Mouse (Mus musculus) stomach, embryonic 14.5 days (tissue): ENCODE data around the gene Ruvbl1. TPM values are rescaled to one million over a fixed set of nuclear protein-coding genes. Genes with fewer than 3 reads are reported as not detected.

ENCODE experiments used
- ATAC-seq: fragments of 200-750 bp; cut with Nextera tagmentation; 2 replicates; pipeline ENCODE4 v1.8.0; 2017; ENCODE audit warnings: low read depth, moderate TSS enrichment; ENCODE audit not compliant: insufficient number of reproducible peaks, insufficient read depth, low FRiP score
- H3K27ac ChIP-seq: fragments of 300-500 bp; sonication (generic); 2 replicates; pipeline ENCODE4 v1.5.1; 2014; ENCODE audit warnings: mild to moderate bottlenecking, low read length, moderate library complexity, mixed read lengths
- H3K27me3 ChIP-seq: fragments of 300-500 bp; sonication (generic); 2 replicates; pipeline ENCODE4 v1.6.1; 2014; ENCODE audit warnings: low read length, control low read depth, mixed read lengths; ENCODE audit not compliant: control insufficient read depth, insufficient read depth
- H3K36me3 ChIP-seq: fragments of 300-500 bp; sonication (generic); 2 replicates; pipeline ENCODE4 v1.6.1; 2014; ENCODE audit warnings: mild to moderate bottlenecking, control low read depth, low read length, moderate library complexity, mixed read lengths; ENCODE audit not compliant: control insufficient read depth, insufficient read depth
- H3K4me1 ChIP-seq: fragments of 300-500 bp; sonication (generic); 2 replicates; pipeline ENCODE4 v1.6.1; 2014; ENCODE audit warnings: low read length, control low read depth, mixed read lengths; ENCODE audit not compliant: control insufficient read depth, insufficient read depth
- H3K4me2 ChIP-seq: fragments of 300-500 bp; sonication (generic); replicated peaks from 2 replicates; pipeline ENCODE4 v1.6.1; 2014; ENCODE audit warnings: low read depth, low read length, control low read depth
- H3K4me3 ChIP-seq: fragments of 300-500 bp; sonication (generic); 2 replicates; pipeline ENCODE4 v1.5.1; 2014; ENCODE audit warnings: low read depth, low read length, control low read depth
- H3K9ac ChIP-seq: fragments of 300-500 bp; sonication (generic); replicated peaks from 2 replicates; pipeline ENCODE4 v1.6.1; 2014; ENCODE audit warnings: low read depth, mild to moderate bottlenecking, control low read depth, low read length, moderate library complexity, mixed read lengths
- H3K9me3 ChIP-seq: fragments of 300-500 bp; sonication (generic); 2 replicates; pipeline ENCODE4 v1.6.1; 2016; ENCODE audit warnings: low read depth, low read length, control low read depth; ENCODE audit not compliant: control insufficient read depth
- WGBS: fragments of 180-500 bp; shearing (Covaris S2); extraction: QIAGEN DNeasy Blood & Tissue Kit; methylation state at CpG from one replicate; pipeline ENCODE4 v1.1.7; 2014; 5-methylcytosine and 5-hydroxymethylcytosine counted together
- polyA plus RNA-seq: library from polyadenylated mRNA; unstranded; fragments of >200 nt; fragmentation: Nextera tagmentation; extraction: Ambion mirVana; gene quantifications from 2 replicates; pipeline ENCODE4 v1.2.1, GENCODE M21; 2014

Ruvbl1 gene
- polyA plus RNA-seq, 1 experiment from 2014 or later: 120 TPM

- Histone ChIP-seq H3K4me2 (no peak overlapping the region), H3K4me3 (no peak overlapping the region), H3K27ac (no peak overlapping the region), H3K27me3 (no peaks in the 10 kb centered on the region), H3K36me3 (peaks cover 56% of the 10 kb centered on the region), H3K9me3 (no peaks in the 10 kb centered on the region), H3K4me1 (no peaks in the 10 kb centered on the region), H3K9ac (no peak overlapping the region)
- ATAC-seq: no peak
- WGBS: 77% methylated on average over 6 of the region's 6 CpGs
Observed at GRCm38 (mm10) chr6:88485378-88485777, 20.2 kb downstream of the Ruvbl1 start.

GRCm38 (mm10) chr6:88486893-88487292 is 21.7 kb downstream of the Ruvbl1 start:
- H3K9me3 ChIP-seq: no peaks in the 10 kb centered on the region
- H3K4me1 ChIP-seq: no peaks in the 10 kb centered on the region
- H3K27me3 ChIP-seq: no peaks in the 10 kb centered on the region
- H3K36me3 ChIP-seq: peaks cover 46% of the 10 kb centered on the region
- H3K4me3 ChIP-seq: no peak overlapping the region
- ATAC-seq: peak; percentile 58; the same call in 1 of the 2 replicates
- H3K9ac ChIP-seq: no peak overlapping the region
- H3K27ac ChIP-seq: no peak overlapping the region
- H3K4me2 ChIP-seq: no peak overlapping the region
- WGBS: 89% methylated on average over 8 of the region's 8 CpGs

- no peak overlapping the region for H3K4me2 ChIP-seq
- 88% methylated on average over 7 of the region's 7 CpGs for WGBS
- no peak overlapping the region for H3K27ac ChIP-seq
- H3K27me3 ChIP-seq: no peaks in the 10 kb centered on the region
- H3K9ac ChIP-seq: no peak overlapping the region
- H3K9me3 ChIP-seq: no peaks in the 10 kb centered on the region
- no peaks in the 10 kb centered on the region for H3K4me1 ChIP-seq
- peaks cover 45% of the 10 kb centered on the region for H3K36me3 ChIP-seq
- no peak overlapping the region for H3K4me3 ChIP-seq
- ATAC-seq: no peak
Observed at GRCm38 (mm10) chr6:88489026-88489425, 23.8 kb downstream of the Ruvbl1 start.

- peaks cover 38% of the 10 kb centered on the region for H3K36me3 ChIP-seq
- H3K27me3 ChIP-seq: no peaks in the 10 kb centered on the region
- no peak overlapping the region for H3K9ac ChIP-seq
- no peaks in the 10 kb centered on the region for H3K9me3 ChIP-seq
- no peak overlapping the region for H3K4me3 ChIP-seq
- no peak for ATAC-seq
- H3K27ac ChIP-seq: no peak overlapping the region
- no peaks in the 10 kb centered on the region for H3K4me1 ChIP-seq
- H3K4me2 ChIP-seq: no peak overlapping the region
- WGBS: 89% methylated on average over 6 of the region's 6 CpGs
Observed at GRCm38 (mm10) chr6:88489834-88490233, 24.6 kb downstream of the Ruvbl1 start.

GRCm38 (mm10) chr6:88490629-88491354 is 25.6 kb downstream of the Ruvbl1 start:
- no peak for ATAC-seq
- no peak overlapping the region for H3K9ac ChIP-seq
- 92% methylated on average over 12 of the region's 12 CpGs for WGBS

GRCm38 (mm10) chr6:88493712-88494111 is 28.5 kb downstream of the Ruvbl1 start:
- WGBS: 90% methylated on average over 6 of the region's 6 CpGs
- Histone ChIP-seq H3K4me3 (no peak overlapping the region), H3K27me3 (no peaks in the 10 kb centered on the region), H3K4me2 (no peak overlapping the region), H3K4me1 (no peaks in the 10 kb centered on the region), H3K36me3 (peaks cover 38% of the 10 kb centered on the region), H3K9ac (no peak overlapping the region), H3K27ac (no peak overlapping the region), H3K9me3 (no peaks in the 10 kb centered on the region)
- no peak for ATAC-seq

More at GRCm38 (mm10) chr6:88490629-88491354, 25.6 kb downstream of the Ruvbl1 start:
- Histone ChIP-seq H3K36me3 (peaks cover 37% of the 10 kb centered on the region), H3K4me1 (no peaks in the 10 kb centered on the region), H3K4me2 (no peak overlapping the region), H3K27me3 (no peaks in the 10 kb centered on the region), H3K27ac (no peak overlapping the region), H3K9me3 (no peaks in the 10 kb centered on the region), H3K4me3 (no peak overlapping the region)

- Histone ChIP-seq H3K4me1 (0 out of 2 replicates have a peak, but pooled peaks cover 3% of the 10 kb centered on the region), H3K4me3 (peak overlapping the region; percentile 47), H3K27ac (no peak overlapping the region), H3K4me2 (peak overlapping the region; percentile 80), H3K9ac (peak overlapping the region; percentile 47), H3K9me3 (no peaks in the 10 kb centered on the region), H3K27me3 (no peaks in the 10 kb centered on the region), H3K36me3 (peaks cover 29% of the 10 kb centered on the region)
- ATAC-seq: peak; percentile 51; the same call in 1 of the 2 replicates
- WGBS: 3% methylated on average over 76 of the region's 76 CpGs
Observed at GRCm38 (mm10) chr6:88499481-88500404, 34.5 kb downstream of the Ruvbl1 start.

- Histone ChIP-seq H3K27me3 (no peaks in the 10 kb centered on the region), H3K4me1 (0 out of 2 replicates have a peak, but pooled peaks cover 3% of the 10 kb centered on the region), H3K4me3 (peak overlapping the region; percentile 47), H3K36me3 (peaks cover 35% of the 10 kb centered on the region), H3K9ac (no peak overlapping the region), H3K9me3 (no peaks in the 10 kb centered on the region), H3K4me2 (peak overlapping the region; percentile 80), H3K27ac (no peak overlapping the region)
- WGBS: 10% methylated on average over 3 of the region's 3 CpGs
- no peak for ATAC-seq
Observed at GRCm38 (mm10) chr6:88500405-88500767, 35.2 kb downstream of the Ruvbl1 start.
